Mouse (Mus musculus): ENCODE results near the gene 3110009E18Rik.

The 3110009E18Rik gene

DNA sequence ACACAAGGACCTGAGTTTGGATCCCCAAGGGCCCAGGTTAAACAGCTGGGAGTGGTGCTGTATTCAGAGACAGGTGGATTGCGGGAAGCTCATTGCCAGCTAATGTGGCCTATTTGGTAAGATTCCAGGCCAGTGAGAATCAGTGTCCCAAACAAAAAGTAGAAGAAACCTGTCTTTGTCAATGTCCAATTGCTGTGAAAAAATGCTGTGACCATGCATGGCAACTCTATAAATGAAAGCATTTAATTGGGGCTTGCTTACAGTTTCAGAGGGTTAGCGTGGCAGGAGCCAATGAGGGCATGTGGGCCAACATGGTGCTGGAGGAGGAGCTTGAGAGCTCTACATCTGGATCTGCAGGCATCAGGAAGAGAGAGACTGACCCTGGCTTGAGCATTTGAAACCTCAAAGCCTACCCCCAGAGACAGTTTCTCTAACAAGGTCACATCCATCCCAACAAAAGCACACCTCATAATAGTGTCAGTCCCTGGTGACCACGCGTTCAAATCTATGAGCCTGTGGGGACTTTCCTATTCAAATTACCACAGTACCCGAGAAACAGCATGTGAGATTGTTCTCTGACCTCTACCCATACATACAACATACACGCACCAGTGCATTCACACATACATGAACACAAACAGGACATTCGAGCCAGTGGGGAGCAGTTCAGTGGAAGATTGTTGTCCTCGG is 24.7 kb downstream of the 3110009E18Rik start:
- no peak for DNase-seq

DNA sequence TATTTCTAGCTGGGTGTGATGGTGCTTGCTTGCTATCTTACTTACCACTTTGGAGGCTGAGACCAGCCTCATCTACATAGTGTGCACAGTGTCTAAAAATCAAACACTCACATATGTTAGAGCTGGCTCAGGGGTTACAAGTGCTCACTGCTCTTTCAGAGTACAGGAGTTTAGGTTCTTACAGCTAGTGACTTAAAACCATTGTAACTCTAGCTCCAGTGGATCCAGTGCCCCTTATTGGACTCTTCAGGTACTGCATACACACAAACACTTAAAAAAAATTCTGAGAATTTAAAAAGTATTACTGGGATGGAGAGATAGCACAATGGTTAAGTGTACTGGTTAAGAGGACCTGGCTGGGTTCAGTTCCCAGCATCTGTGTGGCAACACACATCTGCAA is 26.0 kb downstream of the 3110009E18Rik start:
- no peak for DNase-seq

DNA sequence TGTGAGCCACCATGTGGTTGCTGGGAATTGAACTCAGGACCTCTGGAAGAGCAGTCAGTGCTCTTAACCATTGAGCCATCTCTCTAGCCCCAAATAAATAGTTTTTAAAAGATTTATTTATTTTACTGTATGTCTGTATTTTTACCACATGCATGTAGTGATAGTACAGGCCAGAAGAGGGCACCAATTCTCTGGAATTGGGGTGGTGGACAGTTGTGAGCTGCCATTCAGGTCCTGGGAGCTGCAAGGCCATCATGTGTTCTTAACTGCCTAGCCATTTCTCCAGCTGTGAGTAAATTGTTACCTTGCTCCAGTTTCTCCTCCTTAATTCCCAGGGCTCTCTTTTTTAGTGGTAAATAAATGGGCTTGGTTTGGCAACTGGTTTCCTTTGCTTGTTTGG is 33.2 kb downstream of the 3110009E18Rik start:
- DNase-seq: no peak

DNA sequence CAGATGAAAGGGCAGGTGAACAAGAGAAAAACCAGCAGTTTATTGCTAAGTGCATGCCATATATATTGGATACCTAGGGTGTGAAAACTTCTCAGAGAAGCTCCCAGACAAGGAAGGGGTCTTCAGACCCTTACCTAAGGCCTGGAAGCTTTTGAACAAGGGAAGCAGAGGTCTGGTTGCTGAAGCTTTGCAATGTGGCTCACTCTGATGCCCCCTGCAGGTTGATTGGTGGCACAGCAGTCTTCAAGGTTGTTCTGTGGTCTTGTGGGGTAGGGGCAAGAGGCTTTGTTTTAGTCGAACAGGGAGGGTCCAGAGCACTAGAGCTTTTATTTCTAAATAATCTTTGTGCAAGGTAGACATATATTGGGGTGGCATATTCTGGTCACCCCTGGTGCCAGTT is 34.3 kb downstream of the 3110009E18Rik start:
- DNase-seq: no peak

DNA sequence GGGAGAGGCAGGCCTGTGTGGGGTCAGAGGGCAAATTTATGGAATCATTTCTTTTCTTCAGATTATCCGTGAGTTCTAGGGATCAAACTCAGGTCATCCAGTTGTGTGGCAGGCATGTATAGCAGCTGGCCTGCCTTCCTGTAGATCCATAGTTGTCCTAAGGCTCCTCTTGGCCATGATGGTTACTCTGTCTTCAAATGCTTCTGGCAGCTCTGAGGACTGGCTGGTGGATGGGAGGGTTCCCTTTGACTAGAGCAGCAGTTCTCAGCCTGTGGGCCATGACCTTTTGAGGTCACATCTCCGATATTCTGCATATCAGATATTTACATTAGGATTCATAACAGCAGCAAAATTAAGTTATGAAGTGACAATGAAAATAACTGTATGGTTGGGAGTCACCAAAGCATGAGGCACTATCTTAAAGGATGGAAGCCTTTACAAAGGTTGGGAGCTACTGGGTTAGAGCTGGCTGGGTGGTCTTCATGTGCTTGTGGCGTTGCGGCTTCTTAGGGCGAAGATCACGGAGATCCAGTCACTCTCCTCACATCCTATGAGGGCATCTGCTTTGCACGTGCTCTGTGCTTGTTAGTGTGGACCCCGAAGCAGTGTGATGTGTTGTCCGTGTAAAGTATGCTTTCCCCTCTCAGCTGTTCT is 37.6 kb downstream of the 3110009E18Rik start:
- peak; percentile 75 for DNase-seq

DNA sequence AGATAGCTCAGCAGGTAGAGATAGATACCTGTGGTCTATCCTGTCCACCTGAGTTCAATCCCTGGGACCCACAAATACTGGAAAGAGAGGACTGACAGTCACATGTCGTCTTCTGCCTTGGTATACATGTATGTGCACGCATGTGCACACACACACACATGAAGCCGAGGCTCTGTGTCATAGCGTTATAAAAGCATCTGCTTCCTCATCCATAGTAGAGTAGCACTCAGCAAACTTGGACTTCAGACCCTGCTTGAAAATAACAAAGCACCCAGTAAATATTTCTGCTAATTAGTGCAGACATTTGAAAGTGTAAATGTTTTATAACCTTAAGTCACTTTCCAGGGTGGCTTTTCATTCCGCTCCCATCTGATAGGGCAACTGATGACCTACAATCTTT is 40.5 kb downstream of the 3110009E18Rik start:
- peak; percentile 40 for DNase-seq

DNA sequence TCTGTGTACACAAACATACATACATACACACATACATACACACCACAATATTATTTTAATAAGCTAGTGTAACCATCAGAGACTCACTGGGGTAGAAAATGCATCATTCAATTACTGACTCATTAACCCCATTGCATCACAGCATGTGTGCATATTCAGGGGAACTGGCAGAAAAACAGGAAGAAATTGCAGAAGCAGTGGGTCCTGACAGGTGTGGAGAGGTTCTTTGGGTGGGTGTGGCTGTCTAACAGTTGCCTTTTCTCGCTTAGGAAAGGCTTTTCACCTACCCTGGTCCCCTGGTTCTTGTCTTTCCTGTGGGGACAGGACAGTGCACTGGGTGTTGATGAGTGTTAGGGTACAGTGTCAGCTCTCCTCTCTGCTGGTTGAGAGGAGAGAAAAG is 41.6 kb downstream of the 3110009E18Rik start:
- DNase-seq: peak; percentile 76

DNA sequence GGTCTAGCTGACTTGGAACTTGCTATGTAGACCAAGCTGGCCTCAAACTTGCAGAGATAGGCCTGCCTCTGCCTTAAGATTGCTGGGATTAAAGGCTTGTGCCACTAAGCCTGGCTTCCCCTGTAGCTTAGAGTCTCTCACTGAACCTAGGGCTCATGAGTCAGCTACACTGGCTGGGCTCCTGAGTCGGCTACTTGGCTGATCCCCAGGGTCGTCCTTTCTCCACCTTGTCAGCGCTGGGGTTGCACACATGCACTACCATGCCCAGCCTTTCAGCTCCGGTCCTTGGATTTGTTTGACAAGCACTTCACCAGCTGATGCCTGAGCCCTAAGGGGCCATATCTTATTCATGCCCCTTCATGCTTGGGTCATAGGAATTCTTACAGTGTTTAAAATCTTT is 47.0 kb downstream of the 3110009E18Rik start:
- no peak for DNase-seq

DNA sequence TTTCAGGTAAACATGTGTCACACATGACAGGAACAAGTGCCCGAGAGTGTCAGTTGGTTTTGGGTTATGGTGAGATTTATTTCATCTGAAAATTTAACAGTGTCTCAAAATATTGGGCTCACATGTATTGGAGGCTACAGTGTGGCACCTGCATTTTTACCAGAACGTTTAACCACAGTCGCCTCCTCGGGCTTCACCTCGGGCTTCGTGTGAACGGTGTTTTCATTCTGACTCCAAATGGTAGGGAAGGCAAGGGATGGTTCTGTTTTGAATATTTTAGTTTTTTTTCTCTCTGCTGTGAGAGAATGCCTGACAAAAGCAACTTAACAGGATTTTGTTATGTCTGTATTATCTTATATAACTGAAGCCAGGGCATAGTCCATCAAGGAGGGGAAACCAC is 47.7 kb downstream of the 3110009E18Rik start:
- no peak for DNase-seq

DNA sequence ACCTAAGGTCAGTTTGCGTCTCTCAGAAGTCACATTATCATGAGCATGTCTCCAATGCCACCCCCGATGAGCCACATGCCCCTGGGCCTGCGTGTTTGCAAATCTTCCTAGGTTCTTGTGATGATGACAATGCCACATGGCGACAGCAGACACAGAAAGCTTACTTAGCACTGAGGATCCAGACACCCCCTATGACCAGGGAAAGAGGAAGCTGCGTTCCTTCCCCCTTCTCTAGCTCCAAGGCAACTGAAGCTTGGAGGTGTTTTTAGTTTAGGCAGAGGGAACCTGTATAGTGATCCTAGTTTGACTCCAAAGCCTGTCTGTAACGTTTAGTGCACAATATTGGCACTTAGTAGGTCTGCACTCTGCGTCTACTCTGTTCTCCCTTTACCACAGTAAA is 49.3 kb downstream of the 3110009E18Rik start:
- no peak for DNase-seq

DNA sequence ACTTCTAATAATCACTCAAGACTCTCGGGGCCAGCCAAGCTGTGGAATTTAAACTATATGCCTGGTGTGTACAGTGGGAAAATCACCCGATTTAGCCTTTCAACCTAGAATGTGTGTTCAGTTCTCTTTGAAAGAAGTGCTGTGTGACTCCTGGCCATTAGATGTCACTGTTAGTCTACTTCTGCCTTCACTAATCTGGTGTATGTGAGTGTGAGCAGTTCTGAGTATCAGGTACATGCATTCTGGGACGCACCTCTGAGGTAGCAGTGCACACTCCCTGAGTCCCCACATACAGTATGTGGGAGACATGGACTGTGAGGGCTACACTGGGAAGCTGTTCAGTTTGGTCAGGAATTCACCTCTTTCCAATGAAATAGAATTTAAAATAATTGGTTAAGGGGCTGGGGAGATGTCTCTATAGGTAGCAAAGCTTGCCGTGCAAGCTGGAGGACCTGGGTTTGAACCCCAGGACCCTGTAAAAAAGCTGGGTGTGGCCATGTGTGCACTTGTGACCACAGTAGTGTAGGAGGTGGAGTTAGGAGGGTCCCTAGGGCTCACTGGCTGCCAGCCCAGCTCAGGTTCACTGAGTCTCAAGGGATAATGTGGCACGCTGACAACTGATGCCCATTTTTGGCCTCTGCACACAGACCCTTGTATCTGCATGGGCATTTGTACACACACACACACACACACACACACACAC is 51.0 kb downstream of the 3110009E18Rik start:
- DNase-seq: no peak

DNA sequence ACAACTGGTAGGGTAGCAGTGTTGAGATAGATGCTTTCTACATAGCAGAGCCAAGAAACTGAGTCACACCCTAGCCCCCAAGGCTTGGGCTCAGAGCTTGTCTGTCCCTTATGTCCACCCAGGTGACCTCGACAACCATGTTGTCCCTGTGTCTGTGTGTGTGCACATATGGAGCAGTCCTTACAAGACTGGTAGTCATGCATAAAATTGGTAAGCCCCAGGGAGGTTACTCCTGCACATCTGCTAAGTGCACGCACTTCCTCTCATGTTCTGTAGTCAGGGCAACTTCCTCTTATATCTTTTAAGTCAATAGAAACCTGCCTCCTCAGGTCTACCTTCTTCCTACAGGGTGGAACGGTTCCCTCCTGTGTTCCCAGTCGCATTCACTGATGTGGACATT is 54.0 kb downstream of the 3110009E18Rik start:
- DNase-seq: no peak

DNA sequence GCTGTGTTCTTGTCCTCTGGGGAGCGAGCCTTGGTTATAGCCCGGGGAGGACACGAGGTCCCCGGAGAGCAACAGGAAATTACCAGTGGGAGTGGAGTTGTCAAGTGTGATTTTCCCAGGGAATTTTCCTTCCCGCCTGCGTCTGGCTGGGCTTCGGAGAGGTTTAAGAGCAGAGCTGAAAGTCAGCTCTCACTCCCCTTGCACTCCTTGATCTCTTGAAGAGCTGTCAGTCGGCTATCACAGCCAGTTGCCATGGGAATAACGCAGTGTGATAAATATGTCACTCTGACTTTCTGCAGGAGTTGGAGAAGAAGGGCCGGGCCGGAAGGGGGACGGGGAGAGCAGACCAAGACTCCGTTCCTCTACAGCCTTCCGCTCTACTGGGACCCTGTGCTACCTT is 55.3 kb downstream of the 3110009E18Rik start:
- peak; percentile 96 for DNase-seq

DNA sequence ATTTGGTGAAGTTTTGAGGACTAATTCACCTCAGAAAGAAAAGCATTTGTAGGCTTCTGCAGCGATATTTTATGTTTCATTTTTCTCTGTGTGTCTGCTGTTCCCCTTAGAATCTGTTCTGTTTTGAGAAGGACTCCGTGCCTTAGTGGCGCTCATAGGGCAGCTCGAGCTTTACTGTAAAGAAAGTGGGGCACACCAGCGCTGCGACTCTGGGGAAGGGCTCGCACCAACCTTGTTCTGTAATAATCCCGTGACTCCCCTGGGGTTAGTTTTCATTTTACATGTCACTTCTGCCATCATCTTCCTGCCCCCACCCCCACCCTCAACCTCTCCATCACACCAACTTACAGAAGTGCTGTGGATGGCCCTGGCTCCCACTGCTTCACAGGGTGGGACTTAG is 56.2 kb downstream of the 3110009E18Rik start:
- DNase-seq: no peak

DNA sequence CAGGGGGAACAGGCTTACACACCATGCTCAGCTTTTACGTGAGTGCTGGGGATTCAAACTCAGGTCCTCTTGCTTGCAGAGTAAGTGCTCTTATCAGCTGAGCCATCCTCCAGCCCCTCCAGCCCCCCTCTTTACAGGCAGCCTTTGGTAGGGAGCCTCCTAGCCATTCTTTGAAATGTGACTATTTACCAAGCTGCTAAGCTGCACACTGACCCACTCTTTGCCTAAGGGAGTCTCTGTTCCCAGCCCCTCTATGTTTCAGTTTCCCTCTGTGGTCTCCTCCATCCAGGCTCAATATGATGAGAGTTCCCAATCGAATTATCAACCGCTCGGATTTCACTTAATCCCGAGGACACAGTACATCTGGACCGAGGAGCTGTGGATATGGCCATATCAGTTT is 65.2 kb downstream of the 3110009E18Rik start:
- DNase-seq: no peak

DNA sequence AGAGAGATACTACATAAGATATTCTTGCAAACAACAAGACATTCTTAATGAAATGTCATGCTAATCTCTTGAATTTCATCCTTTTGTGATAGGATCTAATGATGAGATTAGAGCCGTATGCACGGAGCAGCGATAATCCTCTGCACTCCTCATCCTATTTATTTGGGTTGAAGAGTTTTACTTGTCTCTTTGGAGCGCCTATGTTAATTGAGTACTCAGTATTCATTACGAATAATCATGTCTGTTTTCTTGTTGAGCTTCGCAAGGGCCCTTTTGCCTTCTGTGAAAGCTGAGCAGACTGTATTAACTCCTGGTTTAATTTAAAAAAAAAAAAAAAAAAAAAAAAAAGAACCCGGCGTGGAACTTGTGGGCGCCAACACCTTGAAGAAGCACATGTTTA is 65.7 kb downstream of the 3110009E18Rik start:
- DNase-seq: no peak

DNA sequence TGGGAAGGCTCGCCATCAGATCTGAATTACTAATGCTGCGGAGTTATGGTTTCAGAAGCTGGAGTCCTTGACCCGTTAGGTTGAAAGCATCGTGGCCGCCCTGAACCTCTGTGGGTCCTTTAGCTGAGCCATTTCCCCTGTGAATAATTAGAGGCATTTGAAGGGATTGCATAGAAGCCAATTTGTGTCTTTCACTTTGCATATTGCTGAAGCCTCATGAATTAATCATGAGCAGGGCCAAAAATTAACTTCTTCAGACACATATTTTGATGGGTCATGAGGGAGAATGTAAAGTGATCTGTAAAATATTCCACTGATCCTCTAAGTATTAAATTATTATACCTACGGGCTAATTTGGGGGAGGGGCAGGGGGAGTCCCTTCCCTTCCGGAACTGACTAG is 66.1 kb downstream of the 3110009E18Rik start:
- no peak for DNase-seq

DNA sequence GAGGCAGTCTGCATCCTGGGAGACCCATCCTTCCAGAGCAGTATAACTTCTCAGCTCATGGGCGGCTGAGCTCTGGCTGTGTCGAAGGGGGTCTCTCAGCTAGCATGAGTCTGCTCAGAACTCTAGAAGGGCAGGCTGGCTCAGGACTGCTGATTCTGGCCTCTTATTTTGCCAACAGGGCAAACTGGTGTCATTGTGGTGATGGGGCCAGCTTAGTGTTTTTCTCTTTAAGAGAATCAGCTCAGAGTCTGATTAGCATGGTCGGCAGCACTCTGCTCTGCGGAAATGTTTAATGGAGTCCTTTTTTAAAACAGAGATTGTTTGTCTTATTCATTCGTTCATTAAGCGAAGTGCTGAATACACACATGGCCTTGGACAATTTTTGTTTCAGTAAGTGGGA is 68.2 kb downstream of the 3110009E18Rik start:
- DNase-seq: no peak

DNA sequence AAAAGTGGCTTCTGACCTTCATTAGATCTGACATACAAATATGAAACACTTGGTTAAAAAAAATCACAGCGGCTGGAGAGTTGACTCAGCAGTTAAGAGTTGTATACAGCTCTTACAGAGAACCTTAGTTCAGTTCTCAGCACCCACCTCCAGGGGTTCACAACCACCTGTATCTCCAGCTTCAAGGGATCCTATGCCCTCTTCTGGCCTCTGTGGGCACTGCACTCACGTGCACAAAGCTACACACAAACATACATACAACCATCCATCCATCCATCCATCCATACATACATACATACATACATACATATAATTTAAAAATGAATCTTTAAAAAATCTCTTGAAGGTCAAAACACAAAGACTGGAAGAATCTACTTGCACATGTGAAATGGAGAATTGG is 69.3 kb downstream of the 3110009E18Rik start:
- DNase-seq: no peak

DNA sequence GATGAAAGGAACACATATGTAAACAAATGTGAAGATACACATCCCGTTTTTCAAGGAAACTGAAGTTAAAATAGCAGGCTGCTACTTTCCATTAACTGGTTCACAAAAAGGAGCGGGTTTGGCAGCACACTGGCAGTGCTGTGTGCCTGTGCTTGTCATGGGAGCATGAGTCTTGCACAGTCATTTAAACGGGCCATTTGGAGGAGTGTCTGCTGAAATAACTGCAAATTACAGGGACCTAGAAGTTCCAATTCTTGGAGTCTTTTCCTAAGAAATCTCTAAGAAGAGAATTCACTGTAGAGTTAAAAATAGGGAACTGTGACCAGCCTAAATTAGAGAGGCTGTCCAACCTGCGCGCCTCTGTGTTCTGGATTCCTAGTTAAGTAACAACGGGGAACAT is 70.0 kb downstream of the 3110009E18Rik start:
- DNase-seq: no peak

DNA sequence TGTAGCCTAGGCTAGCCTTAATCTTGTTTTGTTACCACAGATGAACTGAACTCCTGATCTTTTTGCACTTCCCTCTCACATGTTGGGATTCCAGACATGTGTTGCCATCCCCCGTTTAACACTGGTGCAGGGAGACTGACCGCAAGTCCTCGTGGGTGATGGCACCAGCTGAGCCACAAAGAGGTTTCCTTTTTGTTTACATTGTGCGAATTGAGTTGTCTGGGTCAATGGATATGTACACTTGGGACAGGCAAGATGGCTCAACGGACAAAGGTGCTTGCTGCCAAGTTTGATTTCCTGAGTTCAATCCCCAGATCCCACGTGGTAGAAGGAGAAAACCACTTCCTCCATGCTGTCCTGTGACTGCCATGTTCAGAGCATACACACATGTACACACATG is 71.3 kb downstream of the 3110009E18Rik start:
- DNase-seq: peak; percentile 70

DNA sequence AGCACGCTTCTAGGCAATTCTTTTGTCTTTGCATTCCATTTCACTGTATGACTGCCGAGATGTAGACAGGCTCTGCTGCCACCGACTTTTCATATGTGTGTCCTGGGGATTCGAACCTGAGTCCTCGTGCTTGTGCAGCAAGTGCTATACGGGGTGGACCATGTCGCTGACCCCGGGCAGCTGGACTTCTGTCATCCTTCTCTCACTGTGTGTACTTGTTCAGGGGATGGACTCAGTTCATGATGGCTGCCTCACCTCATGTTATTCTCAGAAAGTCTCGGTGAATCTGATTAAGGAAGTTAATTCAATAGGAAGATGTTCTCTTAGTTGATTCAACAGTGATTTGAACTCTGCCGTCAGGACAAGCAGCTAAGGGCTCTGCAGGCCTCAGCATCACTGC is 72.6 kb downstream of the 3110009E18Rik start:
- peak; percentile 82 for DNase-seq

DNA sequence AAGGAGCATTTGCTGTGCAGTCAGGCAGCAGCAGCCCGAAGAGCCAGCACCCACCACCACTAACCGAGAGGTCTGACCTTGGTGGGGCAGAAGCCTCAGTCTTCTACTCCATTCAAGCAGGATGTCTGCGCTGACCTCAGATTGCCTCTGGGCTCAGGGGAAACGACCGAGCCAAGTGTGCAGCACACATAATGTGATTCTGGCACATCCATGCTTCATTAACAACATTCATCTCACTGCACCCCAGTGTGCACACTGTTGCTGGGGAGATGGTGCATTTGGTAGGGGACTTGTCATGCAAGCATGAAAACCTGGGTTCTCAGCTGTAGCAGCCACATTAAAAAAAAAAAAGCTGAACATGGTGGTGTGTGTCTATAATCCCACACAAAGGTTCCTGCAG is 75.0 kb downstream of the 3110009E18Rik start:
- DNase-seq: peak; percentile 69

DNA sequence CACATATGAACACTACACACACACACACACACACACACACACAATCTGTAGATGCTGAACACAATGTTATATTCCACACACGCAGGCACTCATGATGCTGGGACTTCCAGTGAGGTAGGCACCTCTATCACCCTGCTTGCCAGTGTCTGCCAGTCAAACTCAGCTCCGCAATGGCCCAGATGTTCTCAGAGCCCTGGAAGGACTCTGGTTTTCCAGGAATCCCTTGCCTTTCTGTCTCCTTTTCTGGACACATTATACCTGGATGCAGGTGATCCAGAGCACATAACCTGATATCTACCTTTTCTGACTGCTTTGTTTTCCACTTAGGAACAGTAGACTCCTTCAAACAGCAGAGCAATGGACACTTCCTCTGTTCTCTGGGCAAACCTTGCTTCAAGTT is 75.7 kb downstream of the 3110009E18Rik start:
- DNase-seq: peak; percentile 70

All from heart, adult 11 months (tissue).